ENCODE assay signal across 1 mouse cellular context in genomic region chr13:56135231-56136052, GRCm38 (mm10).
TF ChIP-seq lines count a peak whose summit lies in the region.

No protein-coding gene starts in this region.

TF ChIP-seq in MEL, 35 proteins besides CTCF, POLR2A, EP300 and RAD21 (continued from another document):
- TF ChIP-seq USF1 (IDR thresholded peaks at IDR 0.05; ENCODE audit: low read depth, low read length): no peak
- TF ChIP-seq USF2 (IDR thresholded peaks at IDR 0.05; ENCODE audit: borderline replicate concordance in 1 of 2, insufficient read depth in 1 of 2, low read depth in 1 of 2, low read length in 2 of 2): no peak
- no peak for TF ChIP-seq SMC3 (IDR thresholded peaks at IDR 0.05; ENCODE audit: low read depth, low read length)
- no peak for TF ChIP-seq RCOR1 (IDR thresholded peaks at IDR 0.05; ENCODE audit: low read depth, low read length)
